Mouse (Mus musculus) ES-Bruce4 (cell line): ENCODE measurements around the gene Mrps9. TPM values are rescaled to one million over a fixed set of nuclear protein-coding genes. Genes with fewer than 3 reads are reported as not detected.

Experiments
- H3K27ac ChIP-seq: 2 replicates; pipeline ENCODE4 v1.5.1; 2012; ENCODE audit warnings: low read length, inconsistent platforms; ENCODE audit not compliant: insufficient read depth
- H3K27me3 ChIP-seq: 2 replicates; pipeline ENCODE4 v1.6.1; 2012; ENCODE audit warnings: mild to moderate bottlenecking, low read length, inconsistent platforms; ENCODE audit not compliant: control insufficient read depth, poor library complexity, insufficient read depth, severe bottlenecking
- H3K36me3 ChIP-seq: 2 replicates; pipeline ENCODE4 v1.6.1; 2012; ENCODE audit warnings: inconsistent platforms, mild to moderate bottlenecking, low read length, moderate library complexity; ENCODE audit not compliant: control insufficient read depth, poor library complexity, insufficient read depth, severe bottlenecking
- H3K4me1 ChIP-seq: one replicate; pipeline ENCODE4 v1.8.1; 2011; ENCODE audit warnings: low read length; ENCODE audit not compliant: control insufficient read depth, insufficient read depth
- H3K4me3 ChIP-seq: 2 replicates; pipeline ENCODE4 v1.5.1; 2011; ENCODE audit warnings: low read depth, mild to moderate bottlenecking, low read length
- H3K9ac ChIP-seq: 2 replicates; pipeline ENCODE4 v1.6.1; 2012; ENCODE audit warnings: low read depth, mild to moderate bottlenecking, inconsistent platforms; ENCODE audit not compliant: poor library complexity, severe bottlenecking
- H3K9me3 ChIP-seq: replicated peaks from 2 replicates; pipeline ENCODE4 v1.6.1; 2012; ENCODE audit warnings: mild to moderate bottlenecking, low read length, inconsistent platforms; ENCODE audit not compliant: control insufficient read depth, poor library complexity, insufficient read depth, severe bottlenecking
- CTCF ChIP-seq: IDR thresholded peaks from one replicate; pipeline ENCODE4 v1.8.1; 2011; ENCODE audit warnings: low read depth, low read length
- EP300 ChIP-seq: IDR thresholded peaks from 2 replicates; pipeline ENCODE4 v1.6.1; 2011; ENCODE audit warnings: low read depth, low read length; ENCODE audit not compliant: insufficient read depth
- POLR2A ChIP-seq: IDR thresholded peaks from one replicate; pipeline ENCODE4 v1.8.1; 2011; ENCODE audit warnings: low read length; ENCODE audit not compliant: insufficient read depth
- polyA plus RNA-seq: library from polyadenylated mRNA; stranded (reverse); fragments of >200 nt; gene quantifications from 2 replicates; pipeline ENCODE4 v1.2.4, GENCODE M21; 2011; ENCODE audit warnings: low read depth; ENCODE audit not compliant: missing spikeins, insufficient read depth, insufficient read length

Mrps9 gene
- polyA plus RNA-seq, 1 experiment, result 65.8 TPM

DNA sequence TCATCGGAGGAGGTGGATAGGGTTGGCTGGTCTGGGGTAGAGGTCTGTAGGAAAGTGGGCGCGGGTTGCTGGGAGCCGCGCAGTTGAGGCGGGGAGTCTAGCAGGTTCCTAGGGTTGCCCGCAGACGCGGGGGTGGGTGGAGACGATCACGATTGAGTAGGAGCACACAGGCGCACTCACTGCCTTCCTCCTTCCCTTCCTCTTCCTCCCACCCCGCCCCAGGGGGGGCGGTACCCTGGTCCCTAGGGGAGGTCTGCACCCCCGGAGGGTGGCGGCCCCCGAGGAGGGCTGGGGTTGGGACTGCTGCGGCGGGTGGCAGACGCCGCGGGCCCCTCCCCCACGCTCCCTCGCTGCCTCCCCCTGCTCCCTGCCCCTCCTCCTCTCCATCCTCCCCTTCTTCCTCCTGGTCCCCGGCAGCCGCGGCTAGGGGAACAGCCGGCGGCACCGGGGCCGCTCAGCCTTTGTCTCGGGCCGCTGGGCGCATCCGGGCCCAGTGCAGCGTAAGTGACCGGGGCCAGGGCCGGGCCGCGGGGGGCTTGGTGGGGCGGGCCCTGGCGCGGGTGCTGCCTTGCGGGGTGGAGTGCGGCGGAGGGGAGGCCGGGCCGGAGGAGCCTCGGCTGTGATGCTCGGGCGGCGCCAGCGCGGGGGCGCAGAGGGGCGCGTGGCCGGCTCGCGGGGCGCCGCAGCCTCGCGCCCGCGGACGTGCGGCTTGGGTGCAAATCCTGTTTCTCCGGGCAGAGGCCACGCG, 101.9 kb downstream of the Mrps9 start, which contains the start of gene Gpr45:
Gene Gpr45, plus strand, starts transcription at position 139 of the 748 bp plus-strand sequence.
- no peak within 1 kb of the TSS for H3K27ac ChIP-seq
- H3K4me1 ChIP-seq, result no peaks in the 10 kb centered on the region
- TF ChIP-seq CTCF (no peak), POLR2A (no peak), EP300 (no peak)
- no peaks in the 10 kb centered on the region for H3K36me3 ChIP-seq
- H3K27me3 ChIP-seq, result peaks cover 14% of the 10 kb centered on the region
- peak within 1 kb of the TSS; percentile 73 for H3K9ac ChIP-seq
- H3K9me3 ChIP-seq, result no peaks in the 10 kb centered on the region
- peak within 1 kb of the TSS; percentile 87 for H3K4me3 ChIP-seq

DNA sequence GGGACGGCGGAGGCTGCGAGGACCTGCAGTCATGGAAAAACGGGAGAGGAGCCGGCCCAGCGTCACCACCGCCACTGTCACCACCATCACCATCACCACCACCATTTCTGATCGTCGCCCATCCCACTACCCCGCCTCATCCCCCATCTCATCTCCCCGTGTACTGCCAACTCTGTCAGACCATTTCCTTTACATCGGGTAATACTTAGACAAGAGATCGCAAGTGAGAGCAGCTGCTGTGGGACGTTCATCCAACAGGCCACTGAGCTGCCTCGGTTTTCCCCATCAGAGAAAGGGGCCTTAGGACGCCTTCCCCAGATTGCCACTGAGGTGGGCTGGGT, 102.4 kb downstream of the Mrps9 start:
- TF ChIP-seq CTCF (no peak), EP300 (no peak), POLR2A (no peak)
- Histone ChIP-seq H3K4me1 (no peaks in the 10 kb centered on the region), H3K9me3 (no peaks in the 10 kb centered on the region), H3K4me3 (peak overlapping the region; percentile 87), H3K36me3 (no peaks in the 10 kb centered on the region), H3K27ac (no peak overlapping the region), H3K9ac (peak overlapping the region; percentile 73), H3K27me3 (peaks cover 14% of the 10 kb centered on the region)

Other genes with a start within 250 kb of the Mrps9 start
- 0.18 TPM in 2 replicates for gene Pou3f3, start 155.5 kb upstream of the Mrps9 start, polyA plus RNA-seq
- gene Gpr45, start 101.6 kb downstream of the Mrps9 start, polyA plus RNA-seq, result 0.42 and 0.49 TPM in 2 replicates
- 9.6 and 9.8 TPM in 2 replicates for gene Tgfbrap1, start 247.4 kb downstream of the Mrps9 start, polyA plus RNA-seq
- gene AI597479, start 247.5 kb downstream of the Mrps9 start, polyA plus RNA-seq, result 27.7 and 29.6 TPM in 2 replicates